Mouse (Mus musculus) spleen, adult 2 months (tissue): ENCODE measurements around the gene Kcnf1.

Source experiments
- CTCF ChIP-seq: fragments of 200-500 bp; IDR thresholded peaks from 2 replicates; pipeline ENCODE4 v1.5.1; 2011; ENCODE audit warnings: mild to moderate bottlenecking, inconsistent platforms; ENCODE audit not compliant: insufficient read depth, insufficient read length, insufficient replicate concordance; ENCODE audit errors: extremely low read depth
- POLR2A ChIP-seq: fragments of 200-500 bp; IDR thresholded peaks from 2 replicates; pipeline ENCODE4 v1.6.1; 2011; ENCODE audit warnings: low read depth, low read length, inconsistent platforms

- TF ChIP-seq CTCF (no peak), POLR2A (no peak)
Observed at GRCm38 (mm10) chr12:17166116-17166515, 10.6 kb downstream of the Kcnf1 start.
